Mouse (Mus musculus) ES-E14 (cell line): Measurements from ENCODE around the gene Htr6.

Source experiments
- HCFC1 ChIP-seq: IDR thresholded peaks from 2 replicates; pipeline ENCODE4 v1.6.1; 2012; ENCODE audit warnings: low read length, inconsistent platforms, borderline replicate concordance; ENCODE audit not compliant: insufficient read depth
- MAFK ChIP-seq: IDR thresholded peaks from 2 replicates; pipeline ENCODE4 v1.6.1; 2014; ENCODE audit warnings: mild to moderate bottlenecking, low read depth, low read length, inconsistent platforms; ENCODE audit not compliant: insufficient read depth
- ZC3H11A ChIP-seq: IDR thresholded peaks from 2 replicates; pipeline ENCODE4 v1.6.1; 2012; ENCODE audit warnings: low read depth, mild to moderate bottlenecking, inconsistent platforms, low read length, borderline replicate concordance

DNA sequence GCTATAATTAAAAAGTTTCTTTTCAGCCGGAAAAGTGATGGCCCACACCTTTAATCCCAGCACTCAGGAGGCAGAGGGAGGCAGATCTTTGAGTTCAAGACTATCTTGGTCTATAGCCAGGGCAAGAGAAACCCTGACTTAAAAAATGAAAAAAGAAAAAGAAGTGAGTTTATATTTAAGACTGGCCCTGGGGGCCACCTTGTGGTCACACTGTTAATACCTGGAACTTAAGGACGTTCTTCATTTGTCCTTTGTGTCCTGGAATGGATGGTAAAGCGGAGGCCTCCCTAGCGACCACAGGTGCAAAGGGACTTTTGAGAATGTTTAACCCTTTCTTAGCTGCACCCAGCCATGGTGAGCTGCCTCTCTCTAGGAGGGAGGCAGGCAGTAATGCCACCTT is 3.4 kb upstream of the Htr6 start:
- TF ChIP-seq ZC3H11A (no peak), MAFK (no peak), HCFC1 (no peak)
